Mouse (Mus musculus): Measurements from ENCODE around the gene Pyurf.
A peak's percentile ranks its signal among the peaks of the same experiment; 100 is the strongest.

Pyurf gene

GRCm38 (mm10) chr6:57691467-57692261 lies at the start of gene Pyurf:
Gene Pyurf (minus strand): TSS chr6:57692078.
- DNase-seq (ENCODE audit: low read depth, low spot score) = peak; percentile 84

DNA sequence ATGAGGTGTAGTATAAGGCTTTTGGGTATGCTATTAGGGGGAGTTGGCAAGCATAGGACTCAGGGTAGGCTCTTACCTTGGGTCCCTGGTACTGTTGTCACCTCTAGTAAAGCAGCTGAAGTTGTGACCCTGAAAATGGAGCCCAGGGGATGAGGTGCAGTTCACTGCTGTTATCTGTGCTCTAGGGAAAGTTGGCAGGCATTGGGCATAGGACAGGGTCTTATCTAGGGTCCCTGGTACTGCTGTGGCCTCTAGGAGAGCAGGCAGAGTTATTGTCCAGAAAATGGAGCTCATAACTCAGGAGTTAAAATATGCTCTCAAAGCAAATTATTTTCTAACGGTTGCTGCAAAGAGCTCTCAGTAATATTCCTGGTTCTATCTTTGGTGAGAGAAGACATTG lies 29.5 kb upstream of the Pyurf start:
- no peak for DNase-seq (ENCODE audit: low read depth, low spot score)

- no peak for DNase-seq (ENCODE audit: low read depth, low spot score)
Measured at GRCm38 (mm10) chr6:57711726-57712125, 19.8 kb upstream of the Pyurf start.

GRCm38 (mm10) chr6:57706721-57707120 lies 14.8 kb upstream of the Pyurf start:
- no peak for DNase-seq (ENCODE audit: low read depth, low spot score)

DNA sequence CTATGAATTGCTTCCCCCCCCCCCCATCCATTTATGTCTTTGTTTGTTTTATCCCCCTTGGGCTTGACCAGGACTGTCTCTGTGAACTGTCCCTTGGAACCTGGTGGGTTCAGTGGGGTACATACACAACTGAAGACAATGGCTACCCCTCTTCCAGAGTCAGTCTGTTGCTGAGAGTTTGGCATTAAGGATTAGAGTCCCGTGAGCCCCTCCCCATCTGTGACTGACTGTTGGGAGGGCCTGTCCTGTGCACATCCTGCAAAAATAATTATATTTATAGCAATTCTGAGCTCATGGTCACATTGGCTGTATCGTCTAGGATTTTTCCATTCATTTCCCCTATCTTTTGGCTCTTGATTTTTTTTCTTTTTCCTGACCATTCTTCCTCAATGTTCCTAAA lies 11.8 kb upstream of the Pyurf start:
- DNase-seq (ENCODE audit: low read depth, low spot score) = no peak

DNA sequence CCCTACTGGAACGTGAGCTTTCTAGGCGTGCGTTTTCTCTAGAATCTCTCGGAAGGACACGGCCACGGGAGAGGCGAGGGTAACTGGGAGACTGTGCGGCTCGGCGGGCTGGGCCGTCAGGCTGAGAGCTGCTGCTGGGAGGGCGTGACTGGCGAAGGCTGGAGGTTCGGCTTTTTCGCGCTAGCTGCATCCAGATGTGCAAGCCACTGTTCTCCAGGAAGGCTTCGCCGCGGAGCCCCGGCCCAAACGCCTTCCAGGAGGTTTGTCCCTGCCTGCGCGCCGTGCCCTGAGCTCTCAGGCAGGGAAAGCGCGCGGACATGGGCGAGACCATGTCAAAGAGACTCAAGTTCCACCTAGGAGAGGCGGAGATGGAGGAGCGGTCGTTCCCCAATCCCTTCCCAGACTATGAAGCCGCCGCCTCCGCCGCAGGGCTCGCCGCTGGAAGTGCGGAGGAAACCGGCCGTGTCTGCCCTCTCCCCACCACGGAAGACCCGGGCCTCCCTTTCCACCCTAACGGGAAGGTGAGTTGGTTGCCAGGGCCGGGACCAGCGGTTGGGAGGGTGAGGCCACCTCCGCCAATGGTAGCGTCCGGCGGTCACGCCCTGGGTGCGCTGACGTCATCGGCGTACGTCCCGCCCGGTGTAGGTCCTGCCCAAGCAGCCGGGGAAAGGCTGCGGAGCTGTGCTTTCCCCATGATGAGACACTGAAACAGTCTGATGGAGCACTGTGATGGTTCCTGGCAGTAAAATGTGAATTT lies 11.0 kb upstream of the Pyurf start:
- DNase-seq (ENCODE audit: low read depth, low spot score) = peak; percentile 95

- DNase-seq (ENCODE audit: low read depth, low spot score) = no peak
Measured at GRCm38 (mm10) chr6:57702376-57702742, 10.5 kb upstream of the Pyurf start, which contains the start of gene Lancl2. Gene Lancl2 (plus strand): TSS chr6:57702540.

GRCm38 (mm10) chr6:57701686-57702085 lies 9.8 kb upstream of the Pyurf start:
- DNase-seq (ENCODE audit: low read depth, low spot score) = no peak

GRCm38 (mm10) chr6:57693116-57693515 lies 1.2 kb upstream of the Pyurf start:
- no peak for DNase-seq (ENCODE audit: low read depth, low spot score)

- no peak for DNase-seq (ENCODE audit: low read depth, low spot score)
Measured at GRCm38 (mm10) chr6:57684156-57684555, 7.7 kb downstream of the Pyurf start.

DNA sequence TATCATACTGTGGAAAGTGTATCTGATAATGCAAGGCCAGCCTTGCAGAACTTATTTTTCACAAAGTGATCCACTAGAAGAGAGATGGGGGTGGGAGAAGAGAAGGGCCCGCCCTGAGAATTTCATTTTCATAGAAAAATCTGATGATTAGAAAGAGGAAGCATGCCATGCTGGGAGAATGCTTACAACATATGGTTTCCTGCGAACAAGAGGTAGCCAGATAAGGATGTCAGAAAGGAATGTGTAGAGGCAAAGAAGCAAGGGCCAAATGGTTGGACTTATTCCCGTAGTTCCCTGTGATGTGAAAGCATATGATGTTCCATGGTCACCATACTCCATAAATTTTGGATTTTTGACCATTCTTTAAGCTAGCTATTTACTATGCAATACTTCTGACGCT lies 30.6 kb downstream of the Pyurf start:
- no peak for DNase-seq (ENCODE audit: low read depth, low spot score)

- no peak for DNase-seq (ENCODE audit: low read depth, low spot score)
Measured at GRCm38 (mm10) chr6:57647256-57647655, 44.6 kb downstream of the Pyurf start.

DNA sequence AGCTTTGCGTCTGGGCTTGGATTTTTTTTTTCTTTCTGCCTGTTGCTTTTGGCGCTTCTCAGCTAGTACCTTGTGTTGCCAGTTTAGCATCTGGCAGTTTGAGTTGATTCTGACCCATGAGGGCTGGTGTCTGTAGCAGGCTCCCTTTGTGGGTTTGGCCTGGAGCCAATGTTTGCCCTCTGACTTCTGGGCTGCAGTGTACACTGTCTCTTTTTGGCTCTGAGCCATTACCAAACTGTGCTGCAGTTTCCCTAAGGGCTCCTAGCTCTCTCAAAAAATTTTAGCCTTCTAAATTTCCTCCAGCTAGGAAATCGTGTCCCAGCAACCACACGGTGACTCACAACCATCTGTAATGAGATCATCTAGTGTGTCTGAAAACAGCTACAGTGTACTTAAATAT lies 50.1 kb downstream of the Pyurf start:
- peak; percentile 58 for DNase-seq (ENCODE audit: low read depth, low spot score)

DNA sequence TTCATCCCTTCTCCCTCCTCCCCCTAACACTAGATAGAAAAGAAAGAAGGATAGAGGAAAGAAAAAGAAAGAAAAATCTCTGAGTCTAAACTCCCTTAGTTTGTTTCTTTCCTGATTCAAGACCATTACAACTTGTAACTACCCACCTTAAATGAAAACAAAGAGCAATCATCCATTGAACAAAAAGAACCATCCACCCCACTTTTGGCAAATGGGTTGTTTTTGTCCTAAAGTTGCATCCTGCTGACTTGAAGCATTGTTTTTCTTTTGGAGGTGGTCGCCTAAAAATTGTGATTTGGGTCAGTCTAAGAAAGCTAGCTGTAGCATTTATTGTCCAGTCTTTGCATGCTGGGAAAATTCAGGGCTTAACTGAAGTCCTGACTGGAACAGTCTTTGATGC lies 52.3 kb downstream of the Pyurf start:
- no peak for DNase-seq (ENCODE audit: low read depth, low spot score)

Data from mesoderm, embryonic 11.5 days (tissue).